Mouse (Mus musculus): ENCODE measurements around the gene Apbb2. TPM values are rescaled to one million over a fixed set of nuclear protein-coding genes. Genes with fewer than 3 reads are reported as not detected.

Gene Apbb2
- polyA plus RNA-seq, 1 experiment from 2014 or later, result 39.5 TPM

DNA sequence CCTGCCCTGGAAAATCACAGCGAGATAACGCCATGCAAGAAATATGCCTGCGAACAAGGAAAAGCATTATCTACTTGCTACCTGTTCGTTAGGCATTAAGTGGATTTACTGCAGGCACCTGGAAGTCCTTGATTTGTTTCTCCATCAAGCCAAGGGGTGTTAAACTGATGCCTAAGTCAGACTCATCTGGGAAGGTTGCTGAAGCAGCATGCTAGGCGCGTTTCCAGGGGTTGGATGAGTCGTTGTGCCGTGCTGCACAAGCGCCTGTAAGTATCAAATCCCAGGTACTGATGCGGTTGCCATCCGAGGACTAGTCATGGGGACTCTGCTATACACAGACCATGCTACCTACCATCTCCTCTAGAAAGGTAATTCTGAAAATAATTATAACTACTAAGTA, 611 bp upstream of the Apbb2 start:
- WGBS, result 41% methylated on average over 11 of the region's 11 CpGs
- ATAC-seq (ENCODE audit: insufficient number of reproducible peaks, insufficient read depth, low FRiP score, low read depth), result no peak
- no peak overlapping the region for H3K27ac ChIP-seq (ENCODE audit: low read length)
- H3K4me3 ChIP-seq (ENCODE audit: low read depth, low read length), result no peak overlapping the region
- H3K27me3 ChIP-seq (ENCODE audit: control insufficient read depth, insufficient read depth, low read length), result no peaks in the 10 kb centered on the region
- no peak overlapping the region for H3K9ac ChIP-seq (replicated peaks; ENCODE audit: low read depth, low read length)
- H3K36me3 ChIP-seq (ENCODE audit: control insufficient read depth, insufficient read depth, low read length), result no peaks in the 10 kb centered on the region
- H3K4me2 ChIP-seq (replicated peaks; ENCODE audit: low read depth, low read length), result peak overlapping the region; percentile 80
- peaks cover 3% of the 10 kb centered on the region; the same call in 1 of the 2 replicates for H3K4me1 ChIP-seq (ENCODE audit: control insufficient read depth, insufficient read depth, low read length)
- no peaks in the 10 kb centered on the region for H3K9me3 ChIP-seq (ENCODE audit: control insufficient read depth, low read depth, low read length)

GRCm38 (mm10) chr5:66617921-66618460, 593 bp downstream of the Apbb2 start:
- Histone ChIP-seq H3K27me3 (ENCODE audit: control insufficient read depth, insufficient read depth, low read length) (no peaks in the 10 kb centered on the region), H3K36me3 (ENCODE audit: control insufficient read depth, insufficient read depth, low read length) (no peaks in the 10 kb centered on the region), H3K4me1 (ENCODE audit: control insufficient read depth, insufficient read depth, low read length) (peaks cover 3% of the 10 kb centered on the region; the same call in 1 of the 2 replicates), H3K27ac (ENCODE audit: low read length) (peak overlapping the region; percentile 98), H3K9me3 (ENCODE audit: control insufficient read depth, low read depth, low read length) (no peaks in the 10 kb centered on the region), H3K4me2 (replicated peaks; ENCODE audit: low read depth, low read length) (peak overlapping the region; percentile 80), H3K4me3 (ENCODE audit: low read depth, low read length) (peak overlapping the region; percentile 94), H3K9ac (replicated peaks; ENCODE audit: low read depth, low read length) (peak overlapping the region; percentile 89)
- ATAC-seq (ENCODE audit: insufficient number of reproducible peaks, insufficient read depth, low FRiP score, low read depth), result peak; percentile 59
- WGBS, result under 1% methylated on average over 50 of the region's 54 CpGs

DNA sequence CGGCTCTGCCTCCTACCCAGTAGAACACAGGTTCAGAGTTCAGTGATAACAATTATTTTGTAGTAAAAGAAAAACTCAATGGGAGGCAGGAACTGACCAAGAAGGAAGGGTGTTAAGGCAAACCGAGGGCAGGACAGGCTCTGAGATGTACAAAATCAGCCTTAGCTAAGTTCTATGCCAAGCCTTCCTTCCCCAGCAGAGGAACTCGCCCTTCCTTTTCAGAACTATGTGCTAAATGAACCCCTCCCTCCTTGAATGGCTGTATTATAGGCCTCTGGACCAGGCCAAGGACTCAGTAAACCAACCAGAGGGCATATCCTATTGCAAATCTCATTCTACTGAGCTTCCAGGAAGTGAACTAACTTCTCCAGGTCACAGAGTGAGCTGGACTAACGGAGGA, 3.6 kb downstream of the Apbb2 start:
- WGBS, result 80% methylated on average over 4 of the region's 4 CpGs
- Histone ChIP-seq H3K27ac (ENCODE audit: low read length) (no peak overlapping the region), H3K4me1 (ENCODE audit: control insufficient read depth, insufficient read depth, low read length) (peaks cover 3% of the 10 kb centered on the region; the same call in 1 of the 2 replicates), H3K9me3 (ENCODE audit: control insufficient read depth, low read depth, low read length) (no peaks in the 10 kb centered on the region), H3K4me2 (replicated peaks; ENCODE audit: low read depth, low read length) (no peak overlapping the region), H3K4me3 (ENCODE audit: low read depth, low read length) (no peak overlapping the region), H3K9ac (replicated peaks; ENCODE audit: low read depth, low read length) (no peak overlapping the region), H3K27me3 (ENCODE audit: control insufficient read depth, insufficient read depth, low read length) (no peaks in the 10 kb centered on the region), H3K36me3 (ENCODE audit: control insufficient read depth, insufficient read depth, low read length) (no peaks in the 10 kb centered on the region)
- no peak for ATAC-seq (ENCODE audit: insufficient number of reproducible peaks, insufficient read depth, low FRiP score, low read depth)

DNA sequence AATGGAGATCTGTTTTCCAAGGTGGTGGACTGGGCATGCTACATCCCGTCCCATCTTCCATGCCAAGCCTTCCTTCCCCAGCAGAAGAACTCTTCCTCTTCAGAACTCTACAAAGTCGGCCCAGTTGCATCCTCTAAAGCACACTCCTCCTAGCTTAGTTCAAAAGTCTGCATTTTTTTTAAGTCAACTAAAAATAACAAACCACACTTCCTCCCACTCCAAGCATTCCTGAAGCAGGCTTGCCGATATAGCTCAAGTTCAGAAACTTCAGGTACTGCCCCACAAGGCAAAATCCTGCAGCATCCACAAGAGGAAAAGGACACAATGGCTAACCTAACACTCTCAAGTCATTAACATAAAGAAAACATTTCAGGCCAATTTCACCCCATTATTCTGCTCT, 4.9 kb downstream of the Apbb2 start:
- WGBS, result 45% methylated on average over 3 of the region's 3 CpGs
- ATAC-seq (ENCODE audit: insufficient number of reproducible peaks, insufficient read depth, low FRiP score, low read depth), result no peak
- H3K9ac ChIP-seq (replicated peaks; ENCODE audit: low read depth, low read length), result no peak overlapping the region
- no peaks in the 10 kb centered on the region for H3K36me3 ChIP-seq (ENCODE audit: control insufficient read depth, insufficient read depth, low read length)
- no peak overlapping the region for H3K4me3 ChIP-seq (ENCODE audit: low read depth, low read length)
- H3K27me3 ChIP-seq (ENCODE audit: control insufficient read depth, insufficient read depth, low read length), result no peaks in the 10 kb centered on the region
- no peak overlapping the region for H3K4me2 ChIP-seq (replicated peaks; ENCODE audit: low read depth, low read length)
- H3K4me1 ChIP-seq (ENCODE audit: control insufficient read depth, insufficient read depth, low read length), result peaks cover 3% of the 10 kb centered on the region; the same call in 1 of the 2 replicates
- H3K27ac ChIP-seq (ENCODE audit: low read length), result no peak overlapping the region
- no peaks in the 10 kb centered on the region for H3K9me3 ChIP-seq (ENCODE audit: control insufficient read depth, low read depth, low read length)

GRCm38 (mm10) chr5:66612964-66613363, 5.6 kb downstream of the Apbb2 start:
- WGBS, result 85% methylated on average over 5 of the region's 5 CpGs
- no peak for ATAC-seq (ENCODE audit: insufficient number of reproducible peaks, insufficient read depth, low FRiP score, low read depth)
- H3K36me3 ChIP-seq (ENCODE audit: control insufficient read depth, insufficient read depth, low read length), result no peaks in the 10 kb centered on the region
- H3K4me1 ChIP-seq (ENCODE audit: control insufficient read depth, insufficient read depth, low read length), result peaks cover 3% of the 10 kb centered on the region; the same call in 1 of the 2 replicates
- no peak overlapping the region for H3K27ac ChIP-seq (ENCODE audit: low read length)
- no peaks in the 10 kb centered on the region for H3K27me3 ChIP-seq (ENCODE audit: control insufficient read depth, insufficient read depth, low read length)
- H3K9me3 ChIP-seq (ENCODE audit: control insufficient read depth, low read depth, low read length), result no peaks in the 10 kb centered on the region
- H3K9ac ChIP-seq (replicated peaks; ENCODE audit: low read depth, low read length), result no peak overlapping the region
- H3K4me2 ChIP-seq (replicated peaks; ENCODE audit: low read depth, low read length), result no peak overlapping the region
- no peak overlapping the region for H3K4me3 ChIP-seq (ENCODE audit: low read depth, low read length)

DNA sequence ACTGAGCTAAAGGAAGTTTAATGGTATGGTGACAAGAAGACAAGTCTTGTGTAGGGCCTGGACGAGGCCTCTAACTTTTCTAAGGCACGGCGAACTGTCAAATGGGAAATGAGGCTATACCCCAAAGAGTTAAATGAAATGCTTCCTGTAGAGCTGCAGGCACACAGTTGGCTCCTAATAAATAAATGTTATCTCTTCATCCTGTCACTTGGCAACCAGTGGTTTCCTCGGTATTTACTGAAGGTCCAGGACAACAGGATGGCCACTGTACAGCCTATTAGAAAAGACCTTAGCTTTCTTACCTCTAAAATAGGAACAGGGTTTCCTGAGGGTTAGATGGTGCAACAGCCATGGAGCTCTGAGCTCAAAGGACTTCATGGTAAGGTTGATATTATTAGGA, 6.7 kb downstream of the Apbb2 start:
- H3K9me3 ChIP-seq (ENCODE audit: control insufficient read depth, low read depth, low read length), result no peaks in the 10 kb centered on the region
- 63% methylated on average over 4 of the region's 4 CpGs for WGBS
- peaks cover 8% of the 10 kb centered on the region; the same call in 1 of the 2 replicates for H3K4me1 ChIP-seq (ENCODE audit: control insufficient read depth, insufficient read depth, low read length)
- no peak overlapping the region for H3K27ac ChIP-seq (ENCODE audit: low read length)
- H3K9ac ChIP-seq (replicated peaks; ENCODE audit: low read depth, low read length), result no peak overlapping the region
- no peak overlapping the region for H3K4me2 ChIP-seq (replicated peaks; ENCODE audit: low read depth, low read length)
- H3K4me3 ChIP-seq (ENCODE audit: low read depth, low read length), result no peak overlapping the region
- H3K27me3 ChIP-seq (ENCODE audit: control insufficient read depth, insufficient read depth, low read length), result no peaks in the 10 kb centered on the region
- ATAC-seq (ENCODE audit: insufficient number of reproducible peaks, insufficient read depth, low FRiP score, low read depth), result no peak
- H3K36me3 ChIP-seq (ENCODE audit: control insufficient read depth, insufficient read depth, low read length), result no peaks in the 10 kb centered on the region

GRCm38 (mm10) chr5:66611361-66611760, 7.2 kb downstream of the Apbb2 start:
- no peaks in the 10 kb centered on the region for H3K27me3 ChIP-seq (ENCODE audit: control insufficient read depth, insufficient read depth, low read length)
- ATAC-seq (ENCODE audit: insufficient number of reproducible peaks, insufficient read depth, low FRiP score, low read depth), result no peak
- H3K4me1 ChIP-seq (ENCODE audit: control insufficient read depth, insufficient read depth, low read length), result peaks cover 8% of the 10 kb centered on the region; the same call in 1 of the 2 replicates
- no peak overlapping the region for H3K4me3 ChIP-seq (ENCODE audit: low read depth, low read length)
- no peak overlapping the region for H3K27ac ChIP-seq (ENCODE audit: low read length)
- no peak overlapping the region for H3K9ac ChIP-seq (replicated peaks; ENCODE audit: low read depth, low read length)
- no peaks in the 10 kb centered on the region for H3K9me3 ChIP-seq (ENCODE audit: control insufficient read depth, low read depth, low read length)
- no peak overlapping the region for H3K4me2 ChIP-seq (replicated peaks; ENCODE audit: low read depth, low read length)
- H3K36me3 ChIP-seq (ENCODE audit: control insufficient read depth, insufficient read depth, low read length), result no peaks in the 10 kb centered on the region
- WGBS, result 89% methylated on average over 5 of the region's 5 CpGs

GRCm38 (mm10) chr5:66610270-66610669, 8.3 kb downstream of the Apbb2 start:
- 87% methylated on average over 12 of the region's 12 CpGs for WGBS
- H3K4me3 ChIP-seq (ENCODE audit: low read depth, low read length), result no peak overlapping the region
- no peaks in the 10 kb centered on the region for H3K9me3 ChIP-seq (ENCODE audit: control insufficient read depth, low read depth, low read length)
- H3K27me3 ChIP-seq (ENCODE audit: control insufficient read depth, insufficient read depth, low read length), result no peaks in the 10 kb centered on the region
- no peak overlapping the region for H3K4me2 ChIP-seq (replicated peaks; ENCODE audit: low read depth, low read length)
- no peaks in the 10 kb centered on the region for H3K36me3 ChIP-seq (ENCODE audit: control insufficient read depth, insufficient read depth, low read length)
- no peak for ATAC-seq (ENCODE audit: insufficient number of reproducible peaks, insufficient read depth, low FRiP score, low read depth)
- H3K9ac ChIP-seq (replicated peaks; ENCODE audit: low read depth, low read length), result no peak overlapping the region
- no peak overlapping the region for H3K27ac ChIP-seq (ENCODE audit: low read length)
- H3K4me1 ChIP-seq (ENCODE audit: control insufficient read depth, insufficient read depth, low read length), result peaks cover 8% of the 10 kb centered on the region; the same call in 1 of the 2 replicates

DNA sequence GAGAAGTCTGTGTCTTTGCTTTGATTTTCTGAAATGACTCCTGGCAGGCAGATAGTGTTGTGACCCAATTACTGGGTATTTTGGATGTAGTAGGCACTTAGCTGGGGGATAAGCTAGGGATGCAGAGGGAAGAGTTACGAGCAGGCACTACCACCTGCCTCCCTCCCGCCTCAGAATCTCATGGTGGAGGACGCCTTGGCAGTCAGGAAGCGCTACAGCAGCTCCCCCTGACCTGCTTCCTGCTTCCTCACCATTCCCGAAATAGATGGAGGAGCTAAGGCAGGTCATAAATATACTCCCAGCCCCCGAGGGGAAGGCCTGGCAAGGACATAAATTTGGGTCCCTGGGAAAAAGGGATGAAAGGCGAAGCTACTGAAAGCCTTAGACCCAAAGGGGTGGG, 9.3 kb downstream of the Apbb2 start:
- H3K4me3 ChIP-seq (ENCODE audit: low read depth, low read length), result no peak overlapping the region
- H3K4me2 ChIP-seq (replicated peaks; ENCODE audit: low read depth, low read length), result no peak overlapping the region
- no peaks in the 10 kb centered on the region for H3K27me3 ChIP-seq (ENCODE audit: control insufficient read depth, insufficient read depth, low read length)
- H3K36me3 ChIP-seq (ENCODE audit: control insufficient read depth, insufficient read depth, low read length), result no peaks in the 10 kb centered on the region
- no peaks in the 10 kb centered on the region for H3K9me3 ChIP-seq (ENCODE audit: control insufficient read depth, low read depth, low read length)
- H3K4me1 ChIP-seq (ENCODE audit: control insufficient read depth, insufficient read depth, low read length), result 0 out of 2 replicates have a peak, but pooled peaks cover 5% of the 10 kb centered on the region
- ATAC-seq (ENCODE audit: insufficient number of reproducible peaks, insufficient read depth, low FRiP score, low read depth), result no peak
- 54% methylated on average over 7 of the region's 7 CpGs for WGBS
- no peak overlapping the region for H3K9ac ChIP-seq (replicated peaks; ENCODE audit: low read depth, low read length)
- no peak overlapping the region for H3K27ac ChIP-seq (ENCODE audit: low read length)

Measured in stomach, embryonic 14.5 days (tissue).